Mouse (Mus musculus) lung, postnatal 4 days (tissue): ENCODE results near the gene Fyttd1.

Experiments used
- DNase-seq, 2 experiments: peaks; one replicate each; pipeline ENCODE4 v3.0.0; 2021

Fyttd1 gene

GRCm38 (mm10) chr16:32945379-32945778 is 68.1 kb downstream of the Fyttd1 start:
- no peak for DNase-seq

- no peak for DNase-seq
Measured at GRCm38 (mm10) chr16:32948016-32948415, 70.7 kb downstream of the Fyttd1 start.

- DNase-seq = no peak
Measured at GRCm38 (mm10) chr16:32948656-32949055, 71.4 kb downstream of the Fyttd1 start.

- DNase-seq = no peak
Measured at GRCm38 (mm10) chr16:32949281-32949680, 72.0 kb downstream of the Fyttd1 start.

- no peak for DNase-seq
Measured at GRCm38 (mm10) chr16:32951074-32951473, 73.8 kb downstream of the Fyttd1 start.

- DNase-seq = no peak
Measured at GRCm38 (mm10) chr16:32953806-32954205, 76.5 kb downstream of the Fyttd1 start.

- DNase-seq = no peak
Measured at GRCm38 (mm10) chr16:32954304-32954703, 77.0 kb downstream of the Fyttd1 start.

GRCm38 (mm10) chr16:32956889-32957288 is 79.6 kb downstream of the Fyttd1 start:
- DNase-seq = no peak
